Mouse (Mus musculus) embryonic facial prominence, embryonic 10.5 days (tissue): ENCODE data around the gene Jmy. TPM values are rescaled to one million over a fixed set of nuclear protein-coding genes. Genes with fewer than 3 reads are reported as not detected.
"Not testable (repeated sequence)": the region's sequence is repeated elsewhere in the genome, so short reads cannot be mapped to it uniquely, and the experiment has no call there.

ENCODE experiments used
- DNase-seq: peaks from one replicate; pipeline ENCODE4 v3.0.0-alpha.2; 2017; ENCODE audit warnings: low spot score
- H3K27ac ChIP-seq: fragments of 300-500 bp; sonication (generic); replicated peaks from 2 replicates; pipeline ENCODE4 v1.5.1; 2016; ENCODE audit warnings: mild to moderate bottlenecking
- H3K27me3 ChIP-seq: fragments of 300-500 bp; sonication (generic); replicated peaks from 2 replicates; pipeline ENCODE4 v1.6.1; 2016; ENCODE audit warnings: low read depth, mild to moderate bottlenecking; ENCODE audit not compliant: poor library complexity, severe bottlenecking
- H3K36me3 ChIP-seq: fragments of 300-500 bp; sonication (generic); replicated peaks from 2 replicates; pipeline ENCODE4 v1.6.1; 2016; ENCODE audit warnings: mild to moderate bottlenecking, moderate library complexity
- H3K4me1 ChIP-seq: fragments of 300-500 bp; sonication (generic); 2 replicates; pipeline ENCODE4 v1.6.1; 2016
- H3K4me3 ChIP-seq: fragments of 300-500 bp; sonication (generic); 2 replicates; pipeline ENCODE4 v1.5.1; 2016; ENCODE audit warnings: mild to moderate bottlenecking, moderate library complexity
- H3K9me3 ChIP-seq: fragments of 300-500 bp; sonication (generic); 2 replicates; pipeline ENCODE4 v1.6.1; 2016; ENCODE audit warnings: mild to moderate bottlenecking
- WGBS: fragments of 180-500 bp; shearing (Covaris S2); methylation state at CpG from one replicate; pipeline ENCODE4 v1.1.7; 2016; 5-methylcytosine and 5-hydroxymethylcytosine counted together
- polyA plus RNA-seq: library from polyadenylated mRNA; unstranded; fragments of >200 nt; fragmentation: Nextera tagmentation; extraction: Ambion mirVana; gene quantifications from 2 replicates; pipeline ENCODE4 v1.2.1, GENCODE M21; 2016

Gene Jmy
- polyA plus RNA-seq: 3.8 and 5.2 TPM in 2 replicates

DNA sequence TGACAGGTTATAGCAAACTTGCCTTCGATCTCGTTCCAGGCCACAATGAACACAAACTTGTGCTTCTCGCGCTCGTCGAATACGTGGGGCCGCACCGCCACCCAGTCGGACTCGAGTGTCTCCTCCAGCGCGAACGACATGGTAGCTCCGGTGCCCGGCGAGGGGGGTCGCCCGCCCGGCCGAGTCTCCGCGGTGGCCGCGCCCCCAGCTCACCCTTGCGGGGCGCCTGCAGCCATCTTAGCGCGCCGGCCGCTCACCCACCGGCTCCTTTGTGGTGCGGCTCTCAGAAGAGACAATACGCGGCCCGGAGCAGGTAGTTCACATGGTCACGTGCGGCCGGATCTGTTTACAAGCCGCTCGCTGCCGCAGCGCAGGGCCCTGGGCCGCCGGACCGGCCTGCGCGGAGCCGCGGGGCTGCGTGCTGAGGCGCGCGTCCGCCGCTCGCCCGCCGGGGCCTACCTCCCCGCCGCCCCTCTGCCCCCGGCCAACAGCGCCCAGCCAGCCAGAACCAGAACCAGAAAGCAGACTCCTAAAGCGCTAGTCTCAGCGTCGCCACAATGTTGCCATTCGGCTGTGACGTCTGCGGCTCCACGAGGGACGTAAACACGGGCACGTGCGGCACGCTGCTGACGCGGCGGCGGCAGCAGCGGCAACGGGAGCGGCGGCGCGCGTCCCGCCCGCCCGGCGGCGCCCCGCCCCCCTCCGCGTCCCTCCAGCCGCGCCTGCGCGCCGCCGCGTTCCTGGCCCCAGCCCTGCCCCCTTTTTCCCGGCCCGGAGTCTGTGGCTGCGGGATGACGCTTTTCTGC is at the start of gene Jmy:
Gene Jmy (minus strand): TSS at position 642 of the 806 bp plus-strand sequence.
- Histone ChIP-seq H3K27me3 (no peaks in the 10 kb centered on the region), H3K36me3 (peaks cover 11% of the 10 kb centered on the region), H3K9me3 (no peaks in the 10 kb centered on the region), H3K4me1 (peaks cover 35% of the 10 kb centered on the region), H3K27ac (peak within 1 kb of the TSS; percentile 95), H3K4me3 (peak within 1 kb of the TSS; percentile 80)
- WGBS: under 1% methylated on average over 105 of the region's 105 CpGs
- DNase-seq: peak; percentile 92

DNA sequence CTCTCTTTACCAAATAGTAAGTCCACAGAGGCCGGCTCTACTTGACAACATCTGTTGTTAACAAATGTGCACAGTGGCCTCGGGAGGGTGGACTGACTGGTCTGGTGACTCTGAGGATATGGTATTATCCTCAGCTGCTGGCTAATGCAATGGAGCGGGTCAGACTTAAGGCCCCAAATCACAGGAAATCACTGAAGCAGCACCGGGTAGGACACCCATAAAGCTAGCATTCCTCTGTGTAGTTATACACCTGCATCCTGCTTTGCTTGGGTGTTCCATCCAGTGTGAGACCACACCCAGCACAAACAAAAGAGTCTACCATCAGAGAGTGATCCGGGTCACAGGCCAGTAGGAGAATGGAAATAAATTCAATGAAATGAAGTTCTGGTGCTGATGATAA is 48.0 kb upstream of the Jmy start:
- no peak overlapping the region for H3K27ac ChIP-seq
- no peaks in the 10 kb centered on the region for H3K36me3 ChIP-seq
- H3K4me3 ChIP-seq: no peak overlapping the region
- DNase-seq: no peak
- no peaks in the 10 kb centered on the region for H3K4me1 ChIP-seq
- no peaks in the 10 kb centered on the region for H3K9me3 ChIP-seq
- H3K27me3 ChIP-seq: no peaks in the 10 kb centered on the region
- WGBS: 81% methylated on average over 5 of the region's 5 CpGs

DNA sequence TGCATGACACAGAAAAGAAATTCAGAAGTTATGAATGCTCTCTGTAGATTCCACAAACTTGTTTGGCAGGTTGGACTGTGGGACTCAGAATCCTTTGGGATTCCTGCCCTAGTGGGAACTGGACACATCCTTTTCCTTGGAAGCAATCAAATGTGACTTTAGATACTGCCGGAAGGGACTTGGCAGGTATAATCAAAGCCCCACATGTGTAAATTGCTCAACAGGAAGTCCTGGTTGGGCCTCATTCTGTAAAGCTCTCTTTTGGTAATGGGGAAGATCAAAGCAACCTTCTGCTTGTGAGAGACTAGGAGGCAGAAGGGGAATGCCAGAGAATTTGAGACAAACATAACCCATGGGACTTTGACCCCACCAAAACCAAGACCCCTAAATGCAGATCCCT is 46.4 kb upstream of the Jmy start:
- H3K4me3 ChIP-seq: no peak overlapping the region
- H3K27me3 ChIP-seq: no peaks in the 10 kb centered on the region
- DNase-seq: no peak
- WGBS: 81% methylated on average over 1 of the region's 1 CpGs
- no peaks in the 10 kb centered on the region for H3K36me3 ChIP-seq
- no peak overlapping the region for H3K27ac ChIP-seq
- H3K4me1 ChIP-seq: no peaks in the 10 kb centered on the region
- no peaks in the 10 kb centered on the region for H3K9me3 ChIP-seq

DNA sequence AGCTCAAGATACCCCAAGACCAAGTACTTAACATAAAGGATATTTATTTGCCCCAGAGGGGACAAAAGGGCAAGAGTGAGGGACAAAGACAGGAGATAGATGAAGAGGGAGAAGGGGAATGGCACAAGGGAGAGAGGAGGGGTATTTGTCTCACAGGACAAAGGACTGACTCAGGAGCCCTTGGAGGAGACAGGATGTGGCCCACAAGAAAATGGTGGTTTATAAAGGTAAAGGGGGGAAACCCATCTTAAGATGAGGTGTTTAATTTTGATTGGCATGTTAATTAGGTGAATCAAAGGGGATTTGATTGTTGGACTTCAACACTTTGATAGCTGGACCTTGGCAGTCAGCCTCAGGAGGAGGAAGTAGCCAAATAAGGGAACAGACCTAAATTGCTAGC is 44.7 kb upstream of the Jmy start:
- Histone ChIP-seq H3K4me1 (no peaks in the 10 kb centered on the region), H3K9me3 (no peaks in the 10 kb centered on the region), H3K36me3 (no peaks in the 10 kb centered on the region), H3K4me3 (no peak overlapping the region), H3K27me3 (no peaks in the 10 kb centered on the region), H3K27ac (no peak overlapping the region)
- no peak for DNase-seq

DNA sequence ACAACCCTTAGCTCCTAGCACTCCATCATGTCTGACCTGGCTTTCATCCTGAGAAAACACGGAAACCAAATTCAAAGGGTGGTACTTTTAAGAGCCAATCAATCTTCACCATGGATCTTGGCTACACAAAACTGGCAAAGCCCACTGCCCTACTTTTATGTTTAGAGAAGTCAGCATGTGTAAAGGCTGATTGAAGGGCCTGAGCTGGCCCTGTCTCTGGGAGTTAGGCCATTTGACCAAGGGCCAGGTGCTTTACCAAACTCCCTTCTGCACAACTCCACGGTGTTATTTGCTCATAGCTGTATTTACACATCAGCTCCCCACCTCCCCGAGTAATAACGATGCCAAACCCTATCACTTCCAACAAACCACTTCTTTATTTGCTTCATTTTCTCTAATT is 39.7 kb upstream of the Jmy start:
- H3K27me3 ChIP-seq: no peaks in the 10 kb centered on the region
- no peak overlapping the region for H3K4me3 ChIP-seq
- 83% methylated on average over 4 of the region's 4 CpGs for WGBS
- no peak for DNase-seq
- no peaks in the 10 kb centered on the region for H3K9me3 ChIP-seq
- no peaks in the 10 kb centered on the region for H3K4me1 ChIP-seq
- H3K27ac ChIP-seq: no peak overlapping the region
- H3K36me3 ChIP-seq: no peaks in the 10 kb centered on the region

DNA sequence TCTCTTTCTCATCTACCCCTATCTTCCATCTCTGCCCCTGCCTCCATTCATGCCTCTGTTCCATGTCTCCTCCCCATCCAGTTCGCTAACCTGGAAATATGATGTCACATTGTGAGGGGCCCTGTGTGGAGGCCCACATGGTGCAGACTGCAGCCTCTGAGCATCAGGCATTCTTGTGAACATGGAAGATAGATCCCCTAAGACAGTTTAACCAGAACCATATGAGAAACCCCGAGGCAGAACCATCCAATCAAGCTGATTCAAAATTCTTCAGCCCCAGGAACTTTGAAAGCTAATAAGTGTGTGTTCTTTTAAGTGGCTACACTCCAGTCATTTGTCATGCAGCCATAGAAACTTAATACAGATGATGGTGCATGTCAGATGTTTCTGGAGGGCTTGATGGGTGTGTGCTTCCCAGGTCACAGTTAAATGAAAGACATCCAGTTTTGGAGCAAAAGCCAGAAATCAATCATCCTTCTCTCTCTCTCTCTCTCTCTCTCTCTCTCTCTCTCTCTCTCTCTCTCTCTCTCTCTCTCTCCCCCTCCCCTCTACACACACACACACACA is 19.2 kb upstream of the Jmy start:
- DNase-seq: peak; percentile 50
- no peak overlapping the region for H3K27ac ChIP-seq
- no peaks in the 10 kb centered on the region for H3K36me3 ChIP-seq
- H3K4me1 ChIP-seq: peaks cover 32% of the 10 kb centered on the region
- no peaks in the 10 kb centered on the region for H3K9me3 ChIP-seq
- H3K27me3 ChIP-seq: no peaks in the 10 kb centered on the region
- no peak overlapping the region for H3K4me3 ChIP-seq
- 48% methylated on average over 2 of the region's 2 CpGs for WGBS

DNA sequence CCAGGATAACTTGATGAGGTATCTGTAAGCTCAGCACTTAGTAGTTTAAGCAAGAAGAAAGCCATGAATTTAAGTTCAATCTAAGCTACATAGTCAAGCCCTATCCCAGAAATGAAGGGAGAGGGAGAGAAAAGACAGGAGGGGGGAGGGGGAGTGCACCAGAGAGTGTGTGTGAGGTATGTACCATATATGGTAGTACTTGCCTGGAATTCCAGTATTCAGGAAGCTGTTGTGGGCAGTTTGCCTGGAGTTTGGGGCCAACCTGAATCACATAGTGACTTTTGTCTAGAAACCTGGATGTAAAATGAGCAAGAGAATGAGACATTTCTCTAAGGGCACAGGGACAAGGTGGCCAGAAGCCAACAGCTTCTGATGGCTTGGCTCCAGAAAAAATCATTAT is 17.6 kb upstream of the Jmy start:
- no peak for DNase-seq
- Histone ChIP-seq H3K27ac (peak overlapping the region; percentile 19; the same call in 1 of the 2 replicates), H3K27me3 (no peaks in the 10 kb centered on the region), H3K4me3 (no peak overlapping the region), H3K9me3 (no peaks in the 10 kb centered on the region), H3K36me3 (no peaks in the 10 kb centered on the region), H3K4me1 (peaks cover 32% of the 10 kb centered on the region)

DNA sequence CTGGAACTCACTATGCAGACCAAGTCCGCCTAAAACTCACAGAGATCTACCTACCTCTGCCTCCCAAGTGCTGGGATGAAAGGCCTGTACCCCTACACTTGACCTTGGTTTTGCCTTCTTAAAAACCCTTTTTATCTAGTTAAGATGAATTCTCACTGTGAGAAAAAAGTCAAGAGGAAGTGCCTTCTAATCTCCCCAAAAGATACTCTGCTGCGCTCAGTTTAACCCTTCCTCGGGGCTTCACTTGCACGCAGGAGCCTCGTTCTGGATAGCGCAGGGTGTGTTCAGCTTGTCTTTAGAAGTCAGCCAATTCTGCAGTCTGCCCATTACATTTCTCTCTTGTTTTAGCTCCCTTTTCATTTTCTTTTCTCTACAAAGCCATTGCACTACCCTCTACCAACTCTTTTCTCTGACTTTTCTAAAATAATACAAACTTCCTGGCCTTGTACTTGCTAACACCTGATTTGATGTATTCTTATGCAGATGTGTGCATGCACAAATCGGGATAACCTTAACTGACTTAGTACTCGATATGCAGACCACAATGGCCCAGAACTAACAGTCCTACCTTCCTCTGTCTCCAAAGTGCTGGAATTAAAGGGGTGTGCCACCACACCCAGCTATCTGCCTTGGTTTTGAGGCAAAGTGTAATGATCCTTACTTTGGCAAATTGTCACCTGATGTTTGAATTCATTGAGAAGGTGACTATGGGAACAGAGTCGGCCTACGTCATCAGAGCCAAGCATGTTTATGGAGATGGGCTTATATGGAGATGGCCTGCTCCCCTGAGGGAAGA is 14.6 kb upstream of the Jmy start:
- Histone ChIP-seq H3K9me3 (no peaks in the 10 kb centered on the region), H3K27me3 (no peaks in the 10 kb centered on the region), H3K4me3 (no peak overlapping the region), H3K36me3 (no peaks in the 10 kb centered on the region), H3K4me1 (peaks cover 26% of the 10 kb centered on the region), H3K27ac (no peak overlapping the region)
- DNase-seq: no peak
- 87% methylated on average over 10 of the region's 10 CpGs for WGBS

DNA sequence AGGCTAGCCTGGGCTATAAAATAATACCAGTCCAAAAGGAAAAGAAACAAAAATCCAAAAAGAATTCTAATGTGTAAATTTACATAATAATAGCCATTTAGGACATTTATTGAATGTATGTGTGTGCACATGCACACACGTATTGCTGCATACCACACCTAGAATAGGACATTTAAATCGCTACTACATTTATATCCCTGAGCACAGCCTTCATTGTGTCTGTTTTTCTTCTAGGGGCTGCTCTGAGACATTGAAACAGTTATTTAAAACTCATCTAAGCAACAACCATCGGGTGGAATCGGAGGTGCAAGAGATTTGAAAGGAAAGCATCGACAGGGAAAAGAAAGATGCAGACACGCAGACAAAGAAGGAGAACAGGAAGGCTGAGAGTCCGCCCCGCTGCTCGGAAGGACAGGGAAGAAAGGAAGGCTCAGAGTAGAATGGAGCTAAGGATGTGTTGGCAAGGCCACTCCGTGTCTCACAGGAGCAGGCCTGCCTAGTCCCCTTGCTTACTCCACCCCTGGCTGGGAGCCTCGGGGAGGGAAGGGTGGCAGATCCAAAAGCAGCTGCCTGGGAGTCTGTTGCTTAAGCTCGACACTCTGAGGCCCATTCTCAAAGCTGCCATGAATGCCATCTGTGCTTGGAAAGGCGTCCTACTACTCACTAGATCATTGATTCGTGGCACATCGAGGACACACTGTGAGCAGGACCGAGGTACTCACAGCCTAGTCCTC is 11.0 kb upstream of the Jmy start:
- Histone ChIP-seq H3K4me3 (no peak overlapping the region), H3K27me3 (no peaks in the 10 kb centered on the region), H3K36me3 (no peaks in the 10 kb centered on the region), H3K27ac (peak overlapping the region; percentile 44; the same call in 1 of the 2 replicates), H3K4me1 (peaks cover 6% of the 10 kb centered on the region), H3K9me3 (no peaks in the 10 kb centered on the region)
- WGBS: 68% methylated on average over 16 of the region's 16 CpGs
- no peak for DNase-seq

DNA sequence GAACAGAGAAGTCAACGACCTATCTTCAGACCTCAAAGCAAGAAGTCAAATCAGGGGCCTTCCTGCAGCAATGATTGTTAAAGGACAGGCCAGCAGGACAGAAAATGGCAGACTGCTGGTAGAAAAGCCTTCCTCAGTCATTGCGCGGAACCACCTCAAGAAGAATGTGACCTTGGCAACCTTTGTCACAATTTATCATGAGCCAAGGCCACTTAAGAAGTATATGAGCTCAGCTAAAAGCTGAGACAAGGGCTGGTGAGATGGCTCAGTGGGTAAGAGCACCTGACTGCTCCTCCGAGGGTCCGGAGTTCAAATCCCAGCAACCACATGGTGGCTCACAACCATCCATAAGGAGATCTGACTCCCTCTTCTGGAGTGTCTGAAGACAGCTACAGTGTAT is 7.3 kb upstream of the Jmy start:
- H3K27me3 ChIP-seq, H3K9me3 ChIP-seq, DNase-seq, H3K27ac ChIP-seq, H3K4me3 ChIP-seq, H3K36me3 ChIP-seq, H3K4me1 ChIP-seq: not testable (repeated sequence)
- WGBS: 88% methylated on average over 5 of the region's 5 CpGs

DNA sequence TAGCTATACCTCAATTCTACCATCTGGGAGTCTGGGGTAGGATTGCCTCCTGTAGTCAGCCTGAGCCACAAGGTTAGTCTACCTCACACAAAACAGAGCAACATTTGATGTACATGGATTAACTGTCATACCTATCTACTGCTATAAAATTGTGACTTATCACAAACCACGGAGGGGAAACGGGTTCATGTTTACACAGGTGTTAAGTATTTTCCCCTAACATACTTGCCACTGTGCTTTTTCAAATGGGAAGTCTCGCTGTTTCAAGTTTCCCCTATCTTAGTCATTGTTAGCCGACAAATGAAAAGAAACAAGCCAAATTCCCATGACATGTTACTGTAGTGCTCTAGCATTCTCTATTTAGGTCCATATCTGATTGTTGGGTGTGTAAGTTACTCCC is 2.1 kb upstream of the Jmy start:
- H3K9me3 ChIP-seq: no peaks in the 10 kb centered on the region
- 47% methylated on average over 4 of the region's 4 CpGs for WGBS
- H3K27ac ChIP-seq: no peak overlapping the region
- no peak for DNase-seq
- H3K4me3 ChIP-seq: no peak overlapping the region
- H3K27me3 ChIP-seq: no peaks in the 10 kb centered on the region
- no peaks in the 10 kb centered on the region for H3K36me3 ChIP-seq
- peaks cover 28% of the 10 kb centered on the region for H3K4me1 ChIP-seq

DNA sequence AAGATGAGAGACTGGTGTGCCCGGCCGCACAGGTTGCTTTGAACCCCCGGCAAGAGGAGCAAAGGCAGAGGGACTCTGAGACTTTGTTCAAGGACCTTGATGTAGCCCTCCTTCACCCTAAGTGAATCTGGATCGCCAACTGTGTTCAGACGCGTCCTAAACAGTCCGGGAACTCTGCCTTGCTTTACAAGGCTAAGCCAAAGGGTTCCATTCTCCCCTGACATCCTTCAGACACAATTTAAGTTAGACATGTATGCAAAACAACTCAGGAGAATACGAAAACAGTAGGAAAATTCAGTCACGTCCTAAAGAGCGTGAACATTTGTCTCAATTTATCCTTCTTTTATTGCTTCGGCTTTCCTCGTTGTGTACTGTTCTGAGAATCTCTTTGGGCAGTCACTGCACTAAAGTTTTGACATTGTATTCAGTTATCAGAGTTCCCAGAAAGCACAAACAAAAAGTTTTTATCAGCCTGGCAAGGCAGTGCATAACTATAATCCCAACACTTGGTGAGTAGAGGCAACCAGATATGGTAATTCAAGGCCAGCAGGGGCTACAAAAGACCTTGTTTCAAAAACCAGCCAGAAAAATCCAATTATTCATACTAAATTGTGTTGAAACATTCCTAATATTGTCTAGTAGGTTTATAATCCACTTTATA is 495 bp upstream of the Jmy start:
- H3K4me1 ChIP-seq: peaks cover 35% of the 10 kb centered on the region
- H3K4me3 ChIP-seq: peak overlapping the region; percentile 80
- 12% methylated on average over 12 of the region's 12 CpGs for whole genome bisulfite sequencing
- no peaks in the 10 kb centered on the region for H3K27me3 ChIP-seq
- H3K36me3 ChIP-seq: peaks cover 3% of the 10 kb centered on the region; the same call in 1 of the 2 replicates
- H3K9me3 ChIP-seq: no peaks in the 10 kb centered on the region
- DNase-seq: no peak
- H3K27ac ChIP-seq: peak overlapping the region; percentile 95
